In genomic region chr12:45067686-45068085, GRCm38 (mm10) we compare ENCODE assay signal across 10 mouse cellular contexts. TPM values are rescaled to one million over a fixed set of nuclear protein-coding genes. Genes with fewer than 3 reads are reported as not detected.
DNase-seq lines count a peak whose midpoint lies in the region; ATAC-seq and TF ChIP-seq lines count a peak whose summit lies in the region.
"Had no signal": no experiment of that assay in that cellular context is flagged by ENCODE, and none has a peak within 500 bp of the region (broad histone marks: within the 10 kb centered on the region; RNA-seq: fewer than 3 reads in every experiment).

No protein-coding gene starts in this region.

- no peak for DNase-seq in forebrain, embryonic 11.5 days (ENCODE audit: low spot score)
- DNase-seq in liver, embryonic 11.5 days (ENCODE audit: low spot score): no peak
- DNase-seq in limb, embryonic 14.5 days (ENCODE audit: low spot score): no peak
- DNase-seq in left cerebral cortex, adult 11 months (ENCODE audit: low spot score): no peak
- DNase-seq in layer of hippocampus, postnatal 14 days (ENCODE audit: low spot score in 2 of 2): no peak
- DNase-seq: left cerebral cortex, postnatal 4 days had no signal

- ATAC-seq in forebrain, embryonic 13.5 days: no peak
- no peak for ATAC-seq in forebrain, embryonic 11.5 days (replicated peaks; ENCODE audit: low FRiP score)
- ATAC-seq in liver, embryonic 12.5 days: no peak
- ATAC-seq in liver, embryonic 11.5 days (replicated peaks; ENCODE audit: low FRiP score): no peak
- ATAC-seq in limb, embryonic 14.5 days (ENCODE audit: low FRiP score, low read depth): peak; percentile 13; the same call in 1 of the 2 replicates
- ATAC-seq: Patski had no signal

- no peaks in the 10 kb centered on the region for H3K36me3 ChIP-seq in forebrain, embryonic 13.5 days (ENCODE audit: poor library complexity, severe bottlenecking)
- H3K36me3 ChIP-seq in forebrain, embryonic 11.5 days (ENCODE audit: control insufficient read depth, insufficient read depth, low read length): no peaks in the 10 kb centered on the region
- H3K36me3 ChIP-seq in liver, embryonic 12.5 days: no peaks in the 10 kb centered on the region
- no peaks in the 10 kb centered on the region for H3K36me3 ChIP-seq in liver, embryonic 11.5 days (ENCODE audit: control insufficient read depth, insufficient read depth, low read length)
- no peaks in the 10 kb centered on the region for H3K36me3 ChIP-seq in limb, embryonic 14.5 days (ENCODE audit: control insufficient read depth, insufficient read depth, low read length)

- H3K27me3 ChIP-seq in forebrain, embryonic 13.5 days: 0 out of 2 replicates have a peak, but pooled peaks cover 2% of the 10 kb centered on the region
- no peaks in the 10 kb centered on the region for H3K27me3 ChIP-seq in forebrain, embryonic 11.5 days (ENCODE audit: control insufficient read depth, insufficient read depth, low read length)
- peaks cover 14% of the 10 kb centered on the region; the same call in 1 of the 2 replicates for H3K27me3 ChIP-seq in liver, embryonic 12.5 days (replicated peaks)
- peaks cover 5% of the 10 kb centered on the region; the same call in 1 of the 2 replicates for H3K27me3 ChIP-seq in liver, embryonic 11.5 days (replicated peaks; ENCODE audit: control insufficient read depth, insufficient read depth, low read length)
- H3K27me3 ChIP-seq in limb, embryonic 14.5 days (ENCODE audit: control insufficient read depth, insufficient read depth, low read length): no peaks in the 10 kb centered on the region
- H3K27me3 ChIP-seq: Patski had no signal

- peaks cover 21% of the 10 kb centered on the region for H3K4me1 ChIP-seq in forebrain, embryonic 13.5 days
- H3K4me1 ChIP-seq in forebrain, embryonic 11.5 days (replicated peaks; ENCODE audit: control insufficient read depth, insufficient read depth, low read length): peaks cover 5% of the 10 kb centered on the region; the same call in 1 of the 2 replicates
- no peaks in the 10 kb centered on the region for H3K4me1 ChIP-seq in liver, embryonic 12.5 days
- no peaks in the 10 kb centered on the region for H3K4me1 ChIP-seq in liver, embryonic 11.5 days (replicated peaks; ENCODE audit: control insufficient read depth, insufficient read depth, low read length)
- H3K4me1 ChIP-seq in limb, embryonic 14.5 days (ENCODE audit: control insufficient read depth, insufficient read depth, low read length): peaks cover 17% of the 10 kb centered on the region
- peaks cover 11% of the 10 kb centered on the region for H3K4me1 ChIP-seq in olfactory bulb, adult 2 months (ENCODE audit: control insufficient read depth, insufficient read depth, low read length)

- no peak for TF ChIP-seq POLR2A in limb, embryonic 14.5 days (IDR thresholded peaks at IDR 0.05; ENCODE audit: borderline replicate concordance, extremely low read depth, insufficient read depth, insufficient read length)
- no peak for TF ChIP-seq POLR2A in olfactory bulb, adult 2 months (IDR thresholded peaks at IDR 0.05; ENCODE audit: insufficient read depth, low read depth, low read length)

- no peak overlapping the region for H3K27ac ChIP-seq in forebrain, embryonic 13.5 days
- no peak overlapping the region for H3K27ac ChIP-seq in forebrain, embryonic 11.5 days (ENCODE audit: low read depth, low read length)
- H3K27ac ChIP-seq in liver, embryonic 12.5 days: no peak overlapping the region
- no peak overlapping the region for H3K27ac ChIP-seq in liver, embryonic 11.5 days (ENCODE audit: low read depth, low read length)
- H3K27ac ChIP-seq in limb, embryonic 14.5 days (replicated peaks; ENCODE audit: low read depth, low read length): peak overlapping the region; percentile 48; the same call in 1 of the 2 replicates
- peak overlapping the region; percentile 92 for H3K27ac ChIP-seq in olfactory bulb, adult 2 months (ENCODE audit: insufficient read depth, low read depth, low read length)

- no peak overlapping the region for H3K9ac ChIP-seq in forebrain, embryonic 13.5 days
- H3K9ac ChIP-seq in forebrain, embryonic 11.5 days (ENCODE audit: low read length): no peak overlapping the region
- no peak overlapping the region for H3K9ac ChIP-seq in liver, embryonic 12.5 days
- H3K9ac ChIP-seq in liver, embryonic 11.5 days (ENCODE audit: low read depth, low read length): no peak overlapping the region
- H3K9ac ChIP-seq in limb, embryonic 14.5 days (ENCODE audit: low read depth, low read length, severe bottlenecking): no peak overlapping the region

- WGBS in forebrain, embryonic 13.5 days: 23% methylated on average over 3 of the region's 3 CpGs
- WGBS in forebrain, embryonic 11.5 days: 33% methylated on average over 3 of the region's 3 CpGs
- 31% methylated on average over 3 of the region's 3 CpGs for WGBS in liver, embryonic 12.5 days (ENCODE audit: insufficient replicate concordance)
- 26% methylated on average over 3 of the region's 3 CpGs for WGBS in liver, embryonic 11.5 days
- WGBS in limb, embryonic 14.5 days: 4% methylated on average over 3 of the region's 3 CpGs
- 19% methylated on average over 3 of the region's 3 CpGs for WGBS in olfactory bulb, adult 2 months

- no peaks in the 10 kb centered on the region for H3K9me3 ChIP-seq in forebrain, embryonic 13.5 days (replicated peaks)
- no peaks in the 10 kb centered on the region for H3K9me3 ChIP-seq in forebrain, embryonic 11.5 days (ENCODE audit: control insufficient read depth, low read length)
- H3K9me3 ChIP-seq in liver, embryonic 12.5 days (replicated peaks): no peaks in the 10 kb centered on the region
- no peaks in the 10 kb centered on the region for H3K9me3 ChIP-seq in liver, embryonic 11.5 days (ENCODE audit: control insufficient read depth, low read length)
- H3K9me3 ChIP-seq in limb, embryonic 14.5 days (ENCODE audit: control insufficient read depth, low read length): no peaks in the 10 kb centered on the region

- peak overlapping the region; percentile 30 for H3K4me2 ChIP-seq in forebrain, embryonic 13.5 days
- no peak overlapping the region for H3K4me2 ChIP-seq in forebrain, embryonic 11.5 days (ENCODE audit: low read depth, low read length, severe bottlenecking)
- H3K4me2 ChIP-seq in liver, embryonic 12.5 days: peak overlapping the region; percentile 27; the same call in 1 of the 2 replicates
- no peak overlapping the region for H3K4me2 ChIP-seq in liver, embryonic 11.5 days
- peak overlapping the region; percentile 32 for H3K4me2 ChIP-seq in limb, embryonic 14.5 days (replicated peaks; ENCODE audit: low read depth, low read length, severe bottlenecking)

- no peak for TF ChIP-seq CTCF in olfactory bulb, adult 2 months (IDR thresholded peaks at IDR 0.05; ENCODE audit: insufficient read depth, low read depth, low read length)

- H3K4me3 ChIP-seq in forebrain, embryonic 13.5 days: no peak overlapping the region
- no peak overlapping the region for H3K4me3 ChIP-seq in forebrain, embryonic 11.5 days (ENCODE audit: low read depth, low read length)
- H3K4me3 ChIP-seq in liver, embryonic 12.5 days: no peak overlapping the region
- H3K4me3 ChIP-seq in liver, embryonic 11.5 days (ENCODE audit: low read depth, low read length): no peak overlapping the region
- H3K4me3 ChIP-seq in limb, embryonic 14.5 days (replicated peaks; ENCODE audit: low read length): no peak overlapping the region
- H3K4me3 ChIP-seq in olfactory bulb, adult 2 months (ENCODE audit: insufficient read depth, low read depth, low read length): no peak overlapping the region

RNA-seq across cellular contexts. Expression of gene Stxbp6, which starts 6.8 kb away (rescaled TPM):
- polyA plus RNA-seq in forebrain, embryonic 13.5 days (2015; fragmentation: Nextera tagmentation; extraction: Ambion mirVana): 9.9 and 13.1 TPM in 2 replicates
- polyA plus RNA-seq in forebrain, embryonic 11.5 days (2014; fragmentation: Nextera tagmentation; extraction: Ambion mirVana): 16.9 and 18.3 TPM in 2 replicates
- polyA plus RNA-seq in liver, embryonic 12.5 days (2016; fragmentation: Nextera tagmentation; extraction: Ambion mirVana): 5.5 and 6.7 TPM in 2 replicates
- 9.2 and 11.4 TPM in 2 replicates for polyA plus RNA-seq in liver, embryonic 11.5 days (2014; fragmentation: Nextera tagmentation; extraction: Ambion mirVana)
- 10.7 and 14.9 TPM in 2 replicates for polyA plus RNA-seq in limb, embryonic 14.5 days (2012; rRNA removed)
- polyA plus RNA-seq in limb, embryonic 14.5 days (2014; fragmentation: Nextera tagmentation; extraction: Ambion mirVana): 10.2 and 14.5 TPM in 2 replicates
- 172 and 208 TPM in 2 replicates for polyA plus RNA-seq in olfactory bulb, adult 2 months (2012; ENCODE audit: insufficient read depth, insufficient read length, low replicate concordance, missing spikeins)
- 10 to 100 TPM; 45.5 to 54.8 TPM for total RNA-seq in layer of hippocampus, postnatal 14 days (2021)

Comparison
In these comparisons a context has a peak if more than half of its experiments do, and no peak if none do; other contexts are left out.
1. H3K4me2 ChIP-seq: peak in forebrain, embryonic 13.5 days (single experiment), liver, embryonic 12.5 days (single experiment) and limb, embryonic 14.5 days (single experiment); none in forebrain, embryonic 11.5 days (single experiment) and liver, embryonic 11.5 days (single experiment).
2. H3K27ac ChIP-seq: peak in limb, embryonic 14.5 days (single experiment) and olfactory bulb, adult 2 months (single experiment); none in forebrain, embryonic 13.5 days (single experiment), forebrain, embryonic 11.5 days (single experiment), liver, embryonic 12.5 days (single experiment) and liver, embryonic 11.5 days (single experiment).